Mouse (Mus musculus): ENCODE measurements at regions not wholly inside any gene's neighbourhood (a gene's known extent, or its start where the extent isn't known, plus 50 kb on each side); places are given as distances from the start of the nearest gene placed in this dataset.

GRCm38 (mm10) chr15:51601128-51601855, 2283.4 kb upstream of the Gm7489 start:
- no peak for TF ChIP-seq GATA1 (IDR thresholded peaks at IDR 0.05; ENCODE audit: borderline replicate concordance, low read length)
- TF ChIP-seq FLI1 (IDR thresholded peaks at IDR 0.05; ENCODE audit: low read length): no peak

Data from megakaryocyte, embryonic 14.5 days (primary cell).